Mouse (Mus musculus) CD4-positive helper T cell, adult 2 months (primary cell): Measurements from ENCODE around the gene Gm28374.
"Not testable (repeated sequence)": the region's sequence is repeated elsewhere in the genome, so short reads cannot be mapped to it uniquely, and the experiment has no call there.

Source experiments
- DNase-seq: peaks from one replicate; pipeline ENCODE4 v3.0.0-alpha.2; 2012; ENCODE audit warnings: low read depth, missing footprints, low spot score

The Gm28374 gene

DNA sequence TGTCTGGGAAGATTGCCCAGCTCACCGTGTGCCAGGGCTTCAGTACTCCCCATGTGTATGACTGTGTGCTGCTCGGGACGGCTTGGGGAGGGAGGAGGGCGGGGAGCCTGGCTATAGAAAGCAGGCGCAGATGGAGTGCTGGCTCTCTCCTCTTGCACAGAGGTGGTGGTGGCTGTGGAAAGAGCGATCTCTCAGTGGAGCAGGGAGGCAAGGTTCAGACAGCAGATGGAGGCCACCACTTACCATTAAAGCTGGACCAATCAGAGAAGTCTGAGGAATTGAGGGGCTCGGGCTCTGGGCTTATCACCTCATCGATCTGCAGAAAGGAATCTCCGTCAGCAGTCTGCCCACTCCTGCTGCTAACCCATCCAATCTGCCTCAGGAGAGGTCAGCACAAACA lies at the start of gene Gm28374:
TSS of gene Gm28374 (minus strand) at position 101 of the 400 bp plus-strand sequence.
- no peak for DNase-seq

DNA sequence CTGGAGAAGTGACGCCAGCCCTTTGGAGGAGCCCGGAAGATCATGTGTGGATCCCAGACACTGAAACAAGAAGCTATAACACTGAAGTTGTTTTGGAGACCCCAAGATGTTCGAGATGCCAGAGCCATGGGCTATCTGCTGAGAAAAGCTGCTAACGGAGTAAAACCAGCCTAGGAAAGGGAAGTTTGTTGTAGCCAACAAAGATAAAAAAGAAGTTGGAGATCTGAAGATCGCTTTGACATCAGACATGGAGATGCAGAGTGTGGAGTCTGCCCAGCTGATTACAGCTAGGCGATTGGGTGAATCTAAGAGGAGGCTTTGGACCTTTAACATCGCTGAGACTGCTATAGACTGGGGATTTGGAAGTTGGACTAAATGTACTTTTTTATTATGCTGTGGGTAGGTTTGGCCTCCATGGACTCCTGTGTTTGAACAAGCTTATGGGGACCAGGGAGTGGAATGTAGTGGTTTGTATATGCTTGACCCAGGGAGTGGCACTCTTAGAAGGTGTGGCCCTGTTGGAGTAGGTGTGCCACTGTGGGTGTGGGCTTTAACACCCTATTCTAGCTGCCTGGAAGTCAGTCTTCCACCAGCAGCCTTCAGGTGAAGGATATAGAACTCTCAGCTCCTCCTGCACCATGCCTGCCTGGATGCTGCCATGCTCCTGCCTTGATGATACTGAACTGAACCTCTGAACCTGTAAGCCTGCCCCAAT lies 48.5 kb upstream of the Gm28374 start:
- DNase-seq: not testable (repeated sequence)

DNA sequence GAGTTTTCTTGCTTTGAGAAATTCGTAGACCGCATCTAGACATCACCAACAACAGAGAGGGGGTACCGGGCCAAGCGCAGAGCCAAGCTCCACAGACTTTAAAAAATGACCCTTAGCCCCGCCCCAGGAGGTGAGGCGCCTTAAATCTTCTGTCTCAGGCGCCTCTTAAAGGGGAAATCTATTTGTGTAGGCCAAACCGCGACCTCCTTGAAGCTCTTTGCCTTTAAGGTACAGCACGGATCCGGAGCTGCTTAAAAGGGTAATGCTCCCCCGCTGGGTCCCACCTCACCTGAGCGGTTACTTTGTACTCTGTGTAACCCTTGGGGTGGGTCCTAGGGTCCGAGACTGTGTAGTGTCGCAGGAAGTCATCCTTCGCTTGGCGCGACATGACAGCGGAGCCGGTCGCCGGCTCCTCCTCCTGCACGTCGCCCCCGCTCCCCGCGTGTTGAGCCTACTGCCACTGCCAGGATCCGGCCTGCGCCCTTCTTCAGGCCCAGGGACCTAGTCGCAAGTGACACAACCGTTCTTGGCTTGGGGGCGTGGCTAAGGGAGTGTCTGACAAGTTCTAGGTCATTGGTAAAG lies 45.8 kb upstream of the Gm28374 start, which contains the start of gene Snx15:
TSS of gene Snx15 (minus strand) at position 545 of the 582 bp plus-strand sequence.
- DNase-seq: peak; percentile 98

DNA sequence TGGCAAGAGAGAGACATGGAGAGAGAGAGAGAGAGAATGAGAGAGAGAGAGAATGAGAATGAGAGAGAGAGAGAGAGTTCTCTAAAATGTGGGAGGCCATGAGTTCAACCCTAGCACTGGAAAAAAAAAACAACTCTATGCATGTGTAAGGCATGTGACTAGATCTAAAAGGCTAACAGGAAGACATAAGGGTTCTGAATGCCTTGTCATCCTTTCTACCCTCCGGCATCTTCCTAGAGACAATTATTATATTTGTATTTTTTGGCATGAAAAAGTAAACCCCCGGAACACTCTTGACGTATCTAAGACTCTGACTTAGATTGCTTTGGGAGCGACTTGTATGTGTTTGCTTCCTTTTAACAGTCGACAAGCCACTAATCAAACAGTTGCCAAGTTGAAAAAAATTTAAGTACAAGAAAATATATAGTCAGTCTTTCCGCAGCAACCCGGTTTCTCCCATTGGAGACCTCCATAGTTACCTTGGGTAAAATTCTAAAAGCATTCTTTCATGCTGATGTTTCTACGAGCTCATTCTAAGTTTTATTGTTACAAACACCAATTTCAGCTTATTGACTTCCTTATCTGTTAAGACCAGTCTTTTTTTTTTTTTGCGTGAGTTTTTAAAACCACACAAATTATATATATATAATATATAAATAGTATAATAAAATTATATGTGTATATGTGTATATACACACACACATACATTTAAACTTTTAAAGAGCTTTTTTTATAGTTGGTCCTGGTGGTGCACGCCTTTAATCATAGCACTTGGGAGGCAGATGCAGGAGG lies 44.9 kb upstream of the Gm28374 start:
- DNase-seq: no peak

DNA sequence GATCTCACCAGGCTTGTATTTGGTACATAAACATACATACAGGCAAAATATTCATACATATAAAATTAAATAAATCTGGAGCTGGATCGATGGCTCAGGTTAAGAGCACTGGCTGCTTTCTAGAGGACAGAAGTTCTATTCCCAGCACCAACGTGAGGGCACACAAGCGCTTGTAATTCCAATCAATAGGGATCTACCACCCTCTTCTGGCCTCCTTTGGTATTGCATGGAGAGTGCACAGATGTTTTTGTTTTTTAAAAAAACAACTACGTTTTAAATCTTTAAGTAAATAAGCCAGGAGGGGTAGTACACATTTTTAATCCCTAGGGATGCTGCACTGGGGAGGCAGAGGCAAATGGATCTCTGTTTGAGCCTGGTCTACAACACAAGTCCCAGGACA lies 44.2 kb upstream of the Gm28374 start:
- DNase-seq: peak; percentile 81

DNA sequence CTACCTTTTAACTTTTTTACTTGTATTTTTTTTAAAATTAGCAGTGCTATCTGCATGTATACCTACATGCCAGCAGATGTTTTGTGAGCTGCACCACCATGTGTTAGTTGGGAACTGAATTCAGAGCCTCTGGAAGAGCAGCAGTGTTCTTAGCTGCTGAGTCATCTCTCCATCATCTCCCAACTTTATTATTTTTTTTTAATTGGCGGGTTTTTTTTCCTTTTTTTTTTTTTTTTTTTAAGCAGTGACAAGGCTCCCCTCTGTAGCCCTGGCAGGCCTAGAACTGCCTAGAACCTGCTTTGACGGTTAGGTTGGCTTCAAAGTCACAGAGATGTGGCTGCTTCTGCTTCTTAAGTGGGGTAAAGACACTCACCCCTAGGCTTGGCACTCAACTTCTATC lies 42.8 kb upstream of the Gm28374 start:
- no peak for DNase-seq

DNA sequence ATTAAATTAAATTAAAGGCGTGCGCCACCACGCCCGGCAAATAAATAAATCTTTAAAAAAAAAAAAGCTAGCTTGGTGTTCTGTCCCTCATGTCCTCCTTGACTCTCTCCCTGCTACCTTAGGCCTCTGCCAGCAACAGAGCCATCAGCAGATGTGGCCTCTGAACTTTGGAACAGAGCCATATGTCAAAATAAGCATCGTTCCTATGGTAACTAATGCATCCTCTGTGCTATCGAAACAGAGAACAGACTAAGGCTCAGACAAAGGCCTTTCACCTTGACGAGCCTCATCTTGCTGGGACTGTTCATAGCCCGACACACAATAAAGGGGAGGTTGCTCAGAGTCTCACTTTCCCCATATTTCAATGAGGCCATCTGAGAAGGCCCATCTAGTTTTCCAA lies 41.3 kb upstream of the Gm28374 start:
- no peak for DNase-seq

DNA sequence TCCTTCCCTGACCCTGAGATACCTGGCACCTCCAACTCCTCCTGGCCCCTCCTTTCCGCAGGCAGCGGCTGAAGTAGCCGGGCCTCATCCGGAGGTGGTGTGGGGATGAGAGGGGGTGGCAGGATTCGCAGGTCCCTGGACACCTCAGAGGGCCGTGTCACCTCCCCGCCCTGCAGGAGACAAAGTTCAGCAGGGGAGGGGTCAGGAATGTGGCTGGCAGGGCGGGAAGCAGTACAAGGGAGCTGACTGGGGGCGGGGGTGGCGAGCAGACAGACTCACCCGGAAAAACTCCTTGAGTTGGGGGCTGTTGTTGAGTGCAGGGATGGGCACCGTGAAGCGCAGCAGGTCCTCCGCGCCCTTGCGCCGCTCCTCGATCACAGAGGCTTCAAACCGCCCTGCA lies 39.7 kb upstream of the Gm28374 start:
- no peak for DNase-seq

DNA sequence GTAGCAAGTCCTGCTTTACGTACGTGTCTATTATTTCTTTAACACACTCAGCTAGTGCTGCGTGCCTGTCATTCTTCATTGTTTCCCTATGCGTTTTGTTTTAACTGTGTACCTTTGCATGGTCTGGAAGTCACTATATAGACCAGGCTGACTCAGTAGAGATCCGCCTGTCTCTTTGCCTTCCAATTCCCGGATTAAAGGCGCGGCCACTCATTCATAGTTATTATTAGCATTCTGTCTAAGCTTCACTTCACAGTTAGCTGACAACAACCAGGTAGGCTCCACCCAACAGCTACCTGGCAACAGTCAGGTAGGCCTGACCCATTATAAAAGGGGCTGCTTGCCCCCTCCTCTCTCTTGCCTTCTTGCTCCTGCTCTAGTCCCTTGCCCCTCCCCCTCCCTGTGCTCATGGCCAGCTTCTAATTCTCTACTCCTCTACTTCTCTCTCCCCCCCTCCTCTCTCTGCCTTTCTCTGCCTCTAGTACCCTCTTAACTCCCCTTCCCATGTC lies 36.7 kb upstream of the Gm28374 start:
- no peak for DNase-seq

DNA sequence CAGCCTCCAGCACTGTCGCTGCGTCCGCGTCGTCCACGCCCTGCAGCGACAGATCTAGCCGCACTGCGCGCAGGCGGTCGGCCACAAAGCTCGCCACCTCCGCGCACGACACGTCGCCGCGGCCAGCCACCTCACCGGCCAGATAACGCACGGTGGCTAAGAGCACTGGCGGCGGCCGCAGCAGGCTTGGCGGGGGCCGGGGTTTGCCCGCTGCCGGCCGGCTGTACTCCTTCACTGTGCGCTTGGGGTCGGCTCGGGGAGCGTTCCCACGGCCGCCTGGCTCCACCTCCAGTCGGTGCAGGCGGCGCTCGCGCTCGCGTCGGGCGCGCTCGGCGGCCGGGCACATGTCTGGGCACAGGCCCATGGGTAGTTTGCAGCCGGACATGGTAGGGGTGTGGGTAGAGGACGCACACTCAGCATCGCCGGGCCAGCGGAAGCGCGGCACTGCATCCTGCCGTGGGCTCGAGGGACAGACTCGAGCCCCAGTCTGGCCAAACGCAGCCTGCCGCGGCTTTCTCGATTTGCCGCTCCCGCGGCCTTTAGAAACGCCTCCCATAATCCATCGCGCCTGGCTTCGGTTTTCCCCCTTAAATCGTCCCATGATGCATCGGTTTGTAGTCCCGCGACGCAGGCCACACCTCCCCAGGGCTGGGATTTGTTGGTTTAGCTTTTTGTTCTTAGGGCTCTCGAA lies 36.1 kb upstream of the Gm28374 start, which contains the start of gene Sac3d1:
TSS of gene Sac3d1 (minus strand) at position 665 of the 691 bp plus-strand sequence.
- peak; percentile 93 for DNase-seq

DNA sequence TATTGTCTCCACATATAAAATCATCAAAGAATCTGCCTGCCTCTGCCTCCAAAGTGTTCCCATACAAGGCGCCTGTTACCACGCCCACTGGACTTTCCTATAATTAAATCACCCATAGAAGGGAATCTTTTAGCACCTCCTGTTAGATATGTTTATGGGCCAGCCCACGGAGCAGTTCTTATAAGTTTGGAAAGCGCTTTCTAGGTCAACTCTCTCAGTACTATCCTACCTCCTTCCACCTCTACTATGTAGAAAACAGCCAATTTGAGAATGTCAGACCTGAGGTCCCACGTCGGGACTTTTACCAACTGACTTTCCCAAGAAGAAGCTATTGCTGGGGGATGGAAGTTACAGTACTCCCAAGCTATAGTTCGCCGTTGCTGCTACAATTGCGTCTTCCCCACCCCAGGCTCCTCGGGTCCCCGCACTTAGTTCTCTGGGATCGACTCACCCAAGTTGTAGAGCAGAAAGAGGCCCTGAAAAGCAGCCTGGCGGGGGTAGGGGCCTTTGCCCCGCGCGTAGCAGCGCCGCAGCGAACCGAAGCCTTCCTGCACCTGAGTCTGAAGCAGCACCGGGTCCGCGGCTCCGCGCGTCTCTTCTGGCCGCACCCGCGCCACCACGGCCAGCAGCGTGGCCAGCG lies 35.4 kb upstream of the Gm28374 start:
- DNase-seq: no peak

DNA sequence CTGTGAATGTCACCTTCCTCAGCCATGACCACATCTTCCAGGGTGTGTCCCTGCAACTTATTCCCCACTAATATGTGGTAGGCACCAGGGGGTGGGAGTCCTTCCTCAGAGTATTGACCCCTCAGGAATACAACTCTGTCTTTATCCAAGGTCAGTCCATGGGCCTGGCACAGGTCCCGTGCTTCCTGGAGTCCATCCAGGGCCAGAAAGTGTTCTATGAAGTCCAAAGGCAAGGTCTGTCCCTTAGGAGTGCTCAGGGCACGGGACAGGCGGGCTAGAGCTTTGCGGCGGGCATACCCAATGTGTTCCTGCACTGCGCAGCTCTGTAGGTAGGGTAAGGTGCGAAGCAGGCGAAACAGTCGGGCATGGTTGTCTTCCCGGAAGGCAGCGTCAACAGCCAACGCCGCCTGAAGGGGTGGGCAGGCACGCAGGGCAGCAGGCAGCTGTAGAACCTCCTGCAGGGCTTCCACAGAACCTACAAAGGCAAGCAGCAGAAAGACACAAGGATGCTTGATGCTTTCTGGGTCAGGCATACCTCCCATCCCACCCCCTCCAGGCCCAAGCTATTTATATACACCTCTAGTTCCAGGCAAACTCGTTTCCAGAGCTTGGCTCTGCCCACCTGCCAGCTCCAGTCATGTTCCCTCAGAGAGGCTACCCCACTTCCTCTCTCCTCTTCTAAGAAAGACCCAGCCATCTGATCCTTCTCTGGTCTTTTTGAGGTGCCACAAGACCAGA lies 34.2 kb upstream of the Gm28374 start:
- no peak for DNase-seq

DNA sequence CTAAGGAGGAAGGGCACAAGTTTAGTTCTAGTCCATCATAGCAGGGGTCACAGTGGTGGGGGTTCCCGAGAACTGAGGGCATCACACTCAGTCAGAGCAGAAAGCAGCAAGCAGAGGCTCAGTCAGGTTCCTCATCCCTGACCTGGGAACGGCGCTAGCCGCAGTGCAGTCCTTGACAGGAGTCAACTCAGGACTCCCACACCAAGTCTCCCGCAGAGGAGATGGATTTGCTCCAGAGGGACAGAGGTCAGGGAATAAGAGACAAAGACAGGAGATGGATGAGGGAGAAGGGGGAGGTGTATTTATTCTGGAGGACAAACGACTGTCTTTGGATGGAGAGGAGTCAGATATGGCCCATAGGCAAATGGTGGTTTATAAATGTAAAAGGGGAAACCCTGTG lies 31.1 kb upstream of the Gm28374 start:
- DNase-seq: no peak

DNA sequence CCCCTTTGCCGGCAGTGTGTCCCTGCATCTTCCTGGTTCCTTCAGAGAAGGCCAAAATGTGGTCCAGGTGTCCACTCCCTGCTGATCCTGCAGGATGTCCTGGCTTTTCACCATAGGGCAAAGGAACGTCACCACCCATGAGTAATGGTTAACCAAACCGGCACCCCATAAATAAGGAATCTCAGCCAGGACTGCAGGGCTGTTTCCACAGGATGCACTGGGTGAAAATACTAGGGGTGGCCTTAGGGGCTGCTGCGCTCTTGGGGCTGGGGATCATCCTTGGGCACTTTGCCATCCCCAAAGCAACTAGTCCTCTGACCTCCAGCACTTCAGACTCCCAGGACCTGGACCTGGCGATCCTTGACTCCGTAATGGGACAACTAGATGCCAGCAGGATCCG lies 23.5 kb upstream of the Gm28374 start, which contains the start of gene Naaladl1:
TSS of gene Naaladl1 (plus strand) at position 197 of the 400 bp plus-strand sequence.
- DNase-seq: no peak

DNA sequence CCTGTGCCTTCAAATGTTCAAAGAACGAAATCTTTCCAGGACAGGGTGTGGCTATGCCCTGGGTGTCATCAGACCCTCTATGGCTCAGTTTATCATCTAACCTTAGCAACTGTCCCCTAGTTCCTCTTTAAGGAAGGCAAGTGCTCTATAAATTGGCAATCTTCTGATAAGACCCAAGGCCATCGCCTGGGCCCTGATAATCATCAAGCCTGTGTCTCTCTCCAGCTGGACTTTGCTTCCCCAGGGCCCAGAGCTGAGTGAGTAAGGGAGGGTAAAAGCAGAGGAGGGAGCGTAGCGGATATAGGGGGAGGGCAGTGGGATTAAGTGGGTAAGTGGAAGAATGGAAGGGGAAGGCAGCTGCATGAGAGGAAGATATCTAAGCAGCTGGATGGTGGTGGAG lies 22.4 kb upstream of the Gm28374 start:
- DNase-seq: no peak

DNA sequence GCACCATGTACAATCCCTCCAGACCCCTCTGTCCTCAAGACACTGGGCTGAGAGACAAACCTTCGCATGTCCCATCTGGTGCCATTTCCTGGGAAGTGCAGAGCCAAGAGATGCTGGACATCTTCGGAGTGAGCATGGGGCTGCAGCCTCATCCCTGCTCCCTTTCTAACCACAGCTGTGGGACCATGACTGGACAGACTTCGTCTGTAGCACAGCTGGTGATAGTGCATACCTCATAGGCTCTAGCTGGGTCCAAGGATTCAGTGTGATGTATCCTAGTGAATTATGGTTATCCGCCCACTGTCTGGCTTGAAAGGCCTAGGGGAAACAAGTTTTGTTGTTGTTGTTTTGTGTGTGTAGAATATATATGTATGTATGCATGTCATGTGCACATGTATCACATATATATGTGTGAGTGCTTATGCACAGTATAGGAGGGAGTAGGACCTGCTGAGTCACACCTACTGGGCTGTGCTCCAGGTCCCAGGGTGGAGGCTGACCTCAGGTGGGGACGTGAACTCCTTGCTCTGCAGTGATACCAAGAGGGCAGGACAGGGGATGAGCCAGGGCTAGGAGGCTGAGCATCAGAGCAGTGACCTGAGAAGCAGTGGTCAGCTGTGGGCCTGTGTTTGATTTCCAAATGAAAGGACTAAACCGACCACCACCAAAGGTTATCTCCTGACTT lies 20.3 kb upstream of the Gm28374 start:
- DNase-seq: no peak

DNA sequence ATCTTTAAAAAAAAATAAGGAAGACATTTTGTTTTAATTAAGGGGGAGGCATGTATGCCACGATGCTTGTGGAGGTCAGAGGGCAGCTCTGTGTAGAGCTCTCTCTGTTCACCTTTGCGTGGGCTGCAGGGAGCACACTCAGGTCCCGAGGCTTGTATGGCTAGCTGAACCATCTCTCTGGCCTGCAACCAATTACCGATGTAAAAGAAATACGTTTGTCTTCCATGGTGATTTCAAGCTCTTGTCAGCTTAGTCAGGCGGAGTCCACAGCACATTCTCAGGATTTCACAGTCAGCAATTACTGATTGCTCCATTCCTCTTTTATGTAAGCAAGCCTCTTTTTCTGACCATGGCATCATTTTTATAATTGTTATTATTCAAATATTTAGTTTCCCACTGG lies 19.1 kb upstream of the Gm28374 start:
- no peak for DNase-seq

DNA sequence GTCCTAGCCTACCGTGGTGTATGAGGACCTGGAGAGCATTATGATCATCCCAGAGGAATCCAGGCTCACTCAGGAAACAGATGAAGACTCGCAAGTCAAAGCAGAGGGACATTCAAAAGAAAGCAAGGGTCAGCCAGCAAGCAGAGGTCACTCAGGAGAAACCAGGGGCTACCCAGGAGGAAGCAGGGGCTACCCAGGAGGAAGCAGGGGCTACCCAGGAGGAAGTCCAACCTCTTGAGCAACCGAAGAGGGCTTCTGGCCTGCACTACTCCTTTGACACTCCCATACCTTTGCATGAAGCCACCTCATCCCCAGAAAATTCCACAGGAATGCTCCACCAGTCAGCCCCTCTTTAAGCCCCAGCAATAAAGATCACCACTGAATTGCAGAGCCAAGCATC lies 15.8 kb upstream of the Gm28374 start:
- DNase-seq: no peak

DNA sequence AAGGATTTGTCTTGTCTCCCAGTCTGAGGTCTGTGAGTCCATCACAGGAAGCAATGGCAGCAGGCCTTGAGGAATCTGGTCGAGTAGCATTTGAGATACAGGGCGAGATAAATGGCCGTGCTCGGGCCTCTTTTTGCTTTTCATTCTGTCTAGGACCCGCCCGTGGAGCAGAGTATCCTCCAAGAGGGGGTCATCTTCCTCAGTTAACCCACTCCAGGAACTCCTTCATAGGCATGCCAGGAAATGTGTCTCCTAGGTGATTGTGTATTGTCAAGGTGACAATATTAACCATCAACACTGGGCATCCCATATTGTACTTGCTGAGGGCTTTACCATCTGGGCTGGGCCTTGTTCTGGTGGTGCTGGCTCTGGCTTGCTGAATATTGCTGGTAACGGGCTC lies 12.1 kb upstream of the Gm28374 start, which contains the start of gene AC131692.1:
TSS of gene AC131692.1 (plus strand) at position 301 of the 400 bp plus-strand sequence.
- no peak for DNase-seq

DNA sequence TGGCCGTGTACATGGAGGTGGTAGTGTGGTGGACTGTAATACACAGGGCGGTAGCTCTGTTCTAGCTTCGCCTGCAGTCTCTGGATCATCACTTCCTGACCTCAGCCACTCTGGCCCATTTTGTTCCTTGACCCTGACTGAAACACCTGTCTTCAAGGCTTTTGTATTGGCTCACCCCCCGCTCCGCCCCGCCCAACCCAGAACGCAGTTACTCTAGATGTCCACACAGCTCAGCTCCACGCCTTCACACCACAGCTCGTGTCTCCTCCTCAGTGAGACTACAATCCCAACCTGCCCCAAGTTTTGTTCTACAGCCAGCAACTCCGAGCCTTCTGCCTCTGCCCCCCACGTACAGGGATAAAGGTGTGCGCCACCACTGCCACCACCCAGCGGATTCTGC lies 6.8 kb upstream of the Gm28374 start:
- DNase-seq: no peak
